Mouse (Mus musculus) CD4-positive helper T cell, adult 2 months (primary cell): ENCODE results near the gene Optc.

ENCODE experiments used
- DNase-seq: peaks from one replicate; pipeline ENCODE4 v3.0.0-alpha.2; 2012; ENCODE audit warnings: low read depth, missing footprints, low spot score

Gene Optc

DNA sequence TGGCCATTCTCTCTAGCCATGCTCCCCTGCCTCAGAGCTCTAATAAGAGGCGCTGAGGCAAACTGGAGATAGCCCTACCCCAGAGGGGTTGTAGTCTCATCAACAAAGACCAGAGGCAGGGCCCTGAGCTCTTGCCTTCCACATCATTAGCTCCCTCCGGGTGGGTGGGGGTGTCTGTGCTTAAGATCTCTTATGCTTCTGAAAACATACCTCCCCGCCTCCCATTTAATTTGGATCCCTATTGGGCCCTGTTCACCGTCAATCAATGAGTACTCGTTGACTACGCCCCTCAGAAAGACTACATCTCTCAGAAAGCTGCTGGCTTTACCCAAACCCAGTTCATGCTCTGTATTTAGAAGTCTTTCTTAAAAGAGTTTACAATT is 10.3 kb upstream of the Optc start:
- DNase-seq, result no peak

DNA sequence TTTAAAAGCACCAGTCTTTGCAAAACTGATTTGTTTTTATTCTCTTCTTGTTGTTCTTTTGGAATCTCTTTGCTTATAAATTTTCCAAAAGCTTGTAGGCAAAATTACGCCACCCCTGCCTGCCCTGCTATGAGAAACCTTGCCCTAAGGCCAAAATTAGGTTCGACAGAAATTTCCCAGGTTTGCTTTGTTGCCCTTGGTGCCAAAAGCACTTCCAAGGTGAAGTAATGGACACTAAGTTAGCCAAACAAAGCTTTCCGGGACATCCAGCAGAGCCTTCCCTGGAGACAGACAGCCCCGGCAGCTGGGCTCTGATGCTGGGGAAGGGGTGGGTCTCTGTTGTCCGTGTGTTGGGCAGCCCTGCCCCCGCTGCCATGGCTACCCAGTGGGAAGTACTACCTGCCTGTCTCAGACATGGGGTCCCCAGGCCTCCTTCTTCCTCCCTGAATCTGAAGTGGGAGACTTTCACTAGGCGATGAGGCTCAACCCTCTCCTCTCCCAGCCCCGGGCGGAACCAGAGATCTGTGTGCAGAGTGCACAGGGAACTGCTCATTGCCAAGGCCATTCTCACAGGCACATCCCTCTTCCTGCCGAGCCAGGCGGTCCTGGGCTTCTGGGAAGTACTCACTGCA is 9.8 kb upstream of the Optc start:
- no peak for DNase-seq

DNA sequence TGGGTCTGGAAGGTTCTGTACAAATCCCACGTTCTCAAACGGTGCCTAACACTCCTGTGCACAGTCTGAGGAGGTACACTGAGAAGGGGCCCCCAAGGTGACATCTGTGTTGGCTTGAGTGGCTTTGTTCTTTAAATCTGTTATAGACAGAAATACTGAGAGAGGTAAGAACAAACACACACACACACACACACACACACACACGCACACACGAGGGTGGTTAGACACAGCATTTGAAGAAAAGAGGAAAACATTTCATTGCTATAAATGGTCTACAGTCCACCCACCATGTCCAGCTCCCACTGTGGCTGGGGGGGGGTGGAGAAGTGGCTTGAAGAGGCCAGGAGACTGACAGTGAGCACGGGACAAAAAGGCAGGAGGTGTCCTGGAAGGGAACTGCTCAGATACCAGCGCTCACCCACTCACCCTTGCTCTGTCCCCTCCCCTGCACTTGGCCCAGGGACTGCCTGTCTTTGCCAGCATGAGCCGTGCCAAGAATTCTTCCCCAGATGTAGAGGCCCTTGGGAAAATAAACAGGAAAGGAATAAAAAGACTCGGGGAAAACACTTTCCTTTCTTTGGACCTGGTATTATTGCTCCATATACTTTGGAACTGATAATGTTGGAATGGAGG is 8.0 kb upstream of the Optc start:
- DNase-seq, result no peak

DNA sequence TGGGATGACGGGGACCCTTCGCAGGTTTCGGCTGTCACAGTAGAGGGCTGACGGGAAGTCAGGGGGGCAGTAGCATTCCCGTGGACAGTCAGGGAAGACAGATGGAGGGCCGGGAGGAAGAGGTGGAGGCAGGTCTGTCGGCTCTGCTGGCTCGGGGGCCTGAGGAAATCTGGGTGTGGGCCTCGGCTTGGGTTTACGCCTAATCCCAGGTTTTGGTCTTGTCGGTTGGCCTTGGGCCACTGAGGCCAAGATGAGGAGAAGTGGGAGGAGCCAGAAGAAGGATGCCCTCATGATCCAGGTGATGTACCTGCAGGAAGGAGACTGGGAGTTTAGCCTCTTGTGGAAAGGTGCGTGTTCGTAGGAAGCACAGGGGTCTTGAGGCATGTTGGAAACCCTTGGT is 7.3 kb upstream of the Optc start:
- DNase-seq, result no peak

DNA sequence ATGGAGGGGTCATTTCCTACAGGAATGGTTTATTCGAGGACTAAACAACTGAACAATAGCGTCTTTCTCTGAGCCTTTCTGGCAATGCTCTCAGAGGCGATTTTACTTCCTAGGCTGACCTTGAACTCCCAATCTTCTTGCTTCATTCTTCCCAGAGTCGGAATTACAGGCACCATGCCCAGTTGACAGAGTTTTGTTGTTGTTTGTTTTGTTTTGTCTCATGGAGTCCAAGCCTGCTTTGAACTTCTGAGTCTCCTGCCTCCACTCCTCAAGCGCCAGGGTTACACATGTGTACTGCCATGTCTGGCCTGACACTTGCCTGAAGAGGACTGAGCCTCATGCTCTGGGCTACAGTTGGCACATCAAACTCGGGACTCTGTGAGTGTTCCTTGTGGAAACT is 5.2 kb upstream of the Optc start:
- no peak for DNase-seq

DNA sequence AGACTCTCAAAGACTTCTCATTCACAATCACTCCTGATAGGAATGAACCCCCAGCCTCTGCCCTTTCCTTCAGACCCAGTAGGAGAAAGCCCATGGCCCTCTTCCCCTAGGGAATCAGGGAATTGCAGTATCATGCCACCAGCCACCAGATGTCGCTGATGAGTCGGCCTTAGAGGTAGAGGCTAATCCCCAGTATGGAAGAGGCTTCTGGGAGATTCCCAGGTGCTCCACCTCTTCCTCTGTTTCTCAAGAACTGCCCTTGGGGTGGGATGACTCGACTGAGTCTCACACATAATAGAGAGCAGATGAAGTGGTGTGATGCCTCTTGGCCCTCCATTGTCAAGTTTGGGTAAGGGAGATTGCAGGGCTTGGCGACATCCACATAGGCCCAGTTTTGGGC is 3.7 kb upstream of the Optc start:
- peak; percentile 30 for DNase-seq

DNA sequence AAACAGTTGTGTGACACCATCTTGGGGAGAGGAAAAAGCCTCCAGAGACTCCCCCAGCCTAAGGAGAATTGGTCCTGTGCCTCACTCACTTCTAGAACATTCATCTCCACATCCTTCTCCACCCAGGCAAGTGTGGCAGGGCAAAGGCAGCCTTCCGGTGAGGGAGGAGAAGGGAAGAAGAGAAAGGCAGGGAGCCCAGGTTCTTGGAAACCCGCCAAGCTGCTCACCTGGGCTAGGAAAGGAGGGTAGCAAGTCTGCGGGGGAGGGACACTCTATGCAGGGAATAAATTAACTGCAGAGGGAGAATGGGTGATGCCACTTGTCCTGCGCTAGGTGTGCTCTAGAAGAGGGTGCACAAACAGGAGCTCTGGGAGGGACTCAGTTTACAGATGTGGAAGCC is 3.2 kb upstream of the Optc start:
- DNase-seq, result no peak

DNA sequence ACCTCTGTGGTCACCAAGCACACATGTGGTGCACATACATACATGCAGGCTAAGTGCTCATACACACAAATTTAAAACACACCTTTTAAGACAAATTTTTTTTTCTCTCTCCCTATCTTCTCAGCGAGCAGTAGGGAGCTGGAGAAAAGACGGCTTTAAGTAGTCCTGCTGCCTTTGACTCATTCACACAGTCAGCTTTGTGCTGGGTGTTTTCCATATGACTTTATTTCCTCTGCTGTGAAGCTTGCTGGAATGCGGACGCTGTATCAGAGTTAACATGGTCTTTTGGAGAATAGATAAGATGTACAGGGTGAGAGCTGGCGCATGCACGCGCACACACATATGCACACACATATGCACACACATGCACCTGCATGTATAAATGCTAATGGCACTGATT is 2.3 kb upstream of the Optc start:
- DNase-seq, result no peak

DNA sequence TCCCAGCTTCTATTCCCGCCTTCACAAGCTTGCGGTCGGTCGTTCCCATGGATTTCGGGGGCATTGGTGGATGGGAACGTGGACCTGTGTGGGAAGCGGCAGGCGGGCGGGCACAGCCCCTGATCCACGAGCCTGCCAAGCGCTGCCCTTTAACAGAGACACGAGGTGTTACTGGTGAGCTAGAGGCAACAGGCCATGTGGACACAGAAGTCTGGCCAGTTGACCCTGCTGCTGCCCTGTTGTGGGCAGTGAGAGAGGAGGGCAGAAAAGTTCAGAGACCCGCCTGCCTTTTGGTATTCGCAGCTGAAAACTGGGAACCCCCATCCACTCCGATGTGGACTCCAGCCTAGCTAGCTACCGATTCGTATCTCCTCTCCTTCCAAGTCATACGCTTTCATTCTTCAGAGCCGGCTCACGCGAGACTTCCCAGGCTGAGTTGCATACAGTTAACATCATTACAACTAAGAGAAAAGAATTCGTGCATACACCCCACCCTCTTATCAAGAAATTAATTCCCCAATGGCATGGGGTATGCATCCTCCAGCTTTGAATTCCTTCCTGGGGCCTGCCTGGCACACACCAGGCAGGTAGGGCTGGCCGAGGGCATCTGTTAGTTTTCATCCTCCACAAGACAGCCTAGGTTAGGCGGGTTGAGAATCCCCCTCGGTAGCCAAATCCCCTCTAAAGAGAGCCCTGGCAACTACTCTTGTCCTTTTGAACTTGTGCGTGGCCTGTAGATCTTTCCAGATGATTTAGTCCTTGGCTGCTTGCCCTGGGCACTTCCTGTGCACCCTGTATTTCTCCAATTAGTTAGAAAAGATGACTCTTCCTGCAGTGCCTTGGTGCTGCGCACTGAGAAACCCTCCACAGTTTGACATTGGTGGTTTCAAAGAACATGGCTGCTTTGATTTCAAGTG is 1.1 kb upstream of the Optc start:
- peak; percentile 28 for DNase-seq

DNA sequence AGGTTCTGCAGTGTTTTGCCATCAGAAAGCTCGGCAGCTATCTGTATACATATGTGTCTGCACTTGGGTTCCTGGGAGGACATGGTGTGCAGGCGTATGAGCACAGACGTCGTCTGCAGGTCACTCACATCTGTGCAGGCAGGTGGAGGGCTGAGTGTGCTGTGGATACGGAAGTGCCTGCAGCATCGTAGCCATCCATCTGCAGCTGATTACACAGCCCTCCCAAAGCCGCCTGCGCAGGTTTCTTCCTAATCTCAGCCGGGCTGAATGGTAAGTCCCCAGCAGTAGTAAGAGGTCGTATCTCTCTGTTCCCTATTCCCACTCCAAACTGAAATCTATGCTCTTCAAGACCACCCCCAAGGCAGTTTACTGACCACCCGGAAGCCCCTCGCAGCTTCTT is 1.4 kb downstream of the Optc start:
- DNase-seq, result no peak

DNA sequence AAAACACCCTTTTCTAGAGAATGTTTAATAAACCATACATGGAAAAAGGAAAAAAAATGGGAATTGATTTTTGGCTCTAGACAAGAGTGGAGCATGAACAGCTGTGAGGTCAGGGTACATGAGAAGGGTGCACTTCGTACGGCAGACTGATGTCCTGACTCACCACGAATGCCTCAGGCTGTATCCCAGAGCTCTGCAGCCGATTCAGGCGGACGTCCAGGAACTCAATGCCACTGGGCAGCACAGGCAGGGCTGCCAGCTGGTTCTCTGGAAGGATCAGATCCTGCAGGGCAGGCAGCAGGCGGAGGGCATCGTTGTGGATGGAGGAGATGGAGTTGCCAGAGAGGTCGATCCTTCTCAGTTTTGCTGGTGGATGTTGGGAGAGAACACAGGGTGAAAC is 7.0 kb downstream of the Optc start:
- DNase-seq, result no peak

DNA sequence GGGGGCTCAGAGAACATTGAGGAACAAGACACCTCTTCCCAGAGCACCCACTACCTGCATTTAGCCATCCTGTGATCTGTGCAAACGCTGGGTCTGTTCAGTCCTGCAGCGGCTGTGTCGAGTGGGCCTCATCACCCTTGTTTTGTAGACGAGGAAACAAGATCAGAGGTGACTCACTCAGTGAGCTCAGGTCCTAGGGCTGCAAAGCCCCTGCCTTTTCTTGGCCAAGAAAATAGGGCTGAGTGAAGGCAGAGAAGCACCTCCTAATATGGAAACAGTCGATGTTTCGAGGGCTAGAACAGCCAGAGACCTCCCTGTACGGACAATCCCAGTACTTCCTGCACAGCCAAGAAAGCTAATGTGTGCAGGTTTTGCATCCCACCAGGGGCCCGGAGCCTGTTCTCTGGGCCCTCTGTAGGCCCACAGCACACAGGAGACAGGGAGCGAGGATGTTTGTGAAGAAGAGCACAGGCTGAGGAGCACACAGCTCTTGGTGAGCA is 8.7 kb downstream of the Optc start:
- DNase-seq, result no peak

DNA sequence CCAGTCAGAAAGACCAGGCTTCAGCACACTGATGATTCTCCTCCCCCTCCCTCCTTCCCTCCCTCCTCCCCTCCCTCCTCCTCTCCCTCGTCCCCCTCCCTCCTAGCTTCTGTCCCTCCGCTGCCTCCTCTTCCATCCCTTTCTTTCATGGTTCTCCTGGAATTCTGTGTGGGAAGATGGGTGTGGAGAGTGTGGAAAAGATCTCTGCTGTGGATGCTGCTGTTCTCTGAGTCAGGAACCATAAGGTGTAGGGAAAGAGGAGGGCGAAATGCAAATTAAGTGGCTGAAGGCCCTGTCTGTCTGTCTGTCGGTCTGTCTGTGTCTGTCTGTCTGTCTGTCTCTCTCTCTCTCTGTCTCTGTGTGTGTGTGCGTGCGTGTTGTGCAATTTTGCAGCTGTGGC is 10.5 kb downstream of the Optc start:
- no peak for DNase-seq

DNA sequence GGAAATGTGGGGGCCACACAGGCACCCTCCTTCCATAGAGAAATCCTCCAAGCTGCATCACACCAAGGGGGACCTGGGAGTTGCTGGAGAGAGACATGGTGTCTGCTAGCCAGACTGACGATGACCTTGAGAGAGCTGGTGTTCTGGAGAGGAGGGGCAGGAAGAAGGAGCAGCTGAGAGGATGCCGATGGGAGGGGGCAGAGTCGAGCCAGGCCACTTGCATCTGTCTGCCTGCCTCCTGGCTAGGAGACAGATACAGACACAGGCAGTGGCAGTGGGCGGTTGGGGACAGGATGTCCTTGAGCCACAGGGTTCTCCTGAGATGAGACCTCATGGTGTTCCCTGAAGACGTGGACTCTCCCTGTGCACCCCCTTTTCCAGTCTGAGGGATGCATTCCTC is 16.3 kb downstream of the Optc start:
- no peak for DNase-seq

DNA sequence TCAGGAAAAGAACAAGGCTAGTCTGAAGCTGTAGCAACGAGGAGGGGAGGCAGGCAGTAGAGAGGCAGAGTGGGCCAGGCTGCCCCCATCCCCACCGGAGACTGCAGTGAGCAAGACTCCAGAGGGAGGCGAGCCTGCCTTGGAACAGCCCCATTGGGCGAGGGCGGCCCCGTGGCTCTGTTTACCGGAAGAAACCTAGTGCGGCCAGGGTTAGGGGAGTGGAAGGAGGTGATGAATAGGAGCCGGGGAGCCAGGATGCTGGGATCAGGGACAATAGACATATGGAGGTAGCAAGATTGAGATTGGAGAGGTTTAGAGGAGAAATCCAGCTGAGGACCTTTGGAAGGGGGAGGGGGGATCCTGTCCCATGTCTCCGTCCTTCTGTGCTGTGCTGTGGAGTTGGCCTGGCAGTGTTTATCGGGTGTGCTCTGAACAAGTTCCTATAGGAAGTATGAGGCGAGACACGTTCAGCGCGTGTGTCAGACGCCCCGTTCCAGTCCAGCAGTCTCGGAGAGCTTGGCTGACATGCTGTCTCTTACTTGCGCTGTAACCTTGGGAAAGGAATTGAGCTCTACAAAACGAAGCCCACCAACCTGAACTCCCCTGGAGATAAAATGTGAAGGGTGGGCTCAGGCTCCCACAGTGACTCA is 17.7 kb downstream of the Optc start:
- DNase-seq, result no peak

DNA sequence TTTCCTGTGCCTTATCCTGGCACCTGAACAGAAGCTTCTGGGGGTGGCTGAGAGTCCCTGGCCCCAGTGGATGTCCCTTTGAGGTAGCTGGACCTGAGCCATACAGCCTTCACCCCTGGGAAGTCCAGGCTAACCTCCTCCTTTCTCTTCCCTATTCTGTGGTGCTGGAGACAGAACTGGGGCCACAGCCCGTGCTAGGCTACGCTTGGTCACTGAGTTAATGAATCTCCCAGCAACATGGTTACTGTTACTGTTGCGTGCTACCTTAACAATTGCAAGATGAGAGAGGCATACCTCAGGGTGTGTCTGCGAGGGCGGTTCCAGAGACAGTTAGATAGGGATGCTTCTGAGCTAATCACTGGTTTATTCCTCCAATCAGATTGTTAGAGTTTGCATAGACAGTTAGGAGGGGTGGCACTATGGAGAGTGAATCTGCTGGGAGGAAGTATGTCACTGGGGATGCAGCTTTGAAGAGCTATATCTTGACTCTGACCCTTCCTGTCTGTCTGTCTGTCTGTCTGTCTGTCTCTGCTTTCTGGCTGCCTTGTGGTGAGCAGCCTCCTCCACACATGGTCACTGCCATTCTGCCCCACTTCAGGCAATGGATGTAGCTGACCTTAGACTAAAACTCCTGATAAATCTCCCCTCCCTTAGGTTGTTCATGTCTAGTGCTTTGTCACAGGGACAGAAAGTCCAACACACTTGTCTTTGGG is 20.1 kb downstream of the Optc start:
- no peak for DNase-seq

DNA sequence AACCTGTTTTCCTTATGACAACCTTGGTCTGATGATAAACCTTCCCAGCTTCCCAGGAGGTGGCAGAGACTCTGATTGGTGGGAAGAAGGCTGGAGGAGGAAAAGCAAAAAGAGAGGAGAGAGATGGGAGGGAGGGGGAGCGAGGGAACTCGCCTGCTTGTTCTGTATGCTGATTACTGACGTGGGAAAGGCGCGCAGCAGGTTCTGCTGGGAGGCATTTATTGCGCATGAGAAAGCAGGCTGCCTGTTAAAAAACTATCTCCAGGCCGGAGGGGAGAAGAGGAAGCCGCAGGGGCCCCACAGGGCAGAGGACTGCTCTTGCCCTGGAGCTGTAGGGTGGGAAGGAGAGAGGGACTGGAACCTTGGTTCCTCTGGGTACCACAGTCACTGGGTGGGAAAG is 20.8 kb downstream of the Optc start:
- no peak for DNase-seq

DNA sequence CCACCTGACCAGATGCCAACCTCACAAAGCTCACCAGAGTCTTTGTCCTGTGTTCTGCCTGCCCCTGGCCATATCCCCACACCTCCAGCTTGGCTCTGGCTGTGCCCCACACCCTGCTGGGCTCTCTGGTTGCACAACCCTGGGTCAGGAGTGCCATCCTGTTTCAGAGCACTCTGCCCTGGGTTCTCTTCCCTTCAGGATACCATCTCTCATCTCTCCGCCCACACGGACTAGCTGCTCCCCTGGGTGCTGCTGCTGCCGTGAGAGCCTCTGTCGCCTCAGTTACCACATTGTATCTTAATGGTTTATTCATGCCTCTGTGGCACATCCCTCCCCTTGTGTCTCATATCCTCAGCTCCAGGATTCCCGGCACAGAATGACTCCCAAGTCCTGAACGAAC is 21.4 kb downstream of the Optc start:
- no peak for DNase-seq

DNA sequence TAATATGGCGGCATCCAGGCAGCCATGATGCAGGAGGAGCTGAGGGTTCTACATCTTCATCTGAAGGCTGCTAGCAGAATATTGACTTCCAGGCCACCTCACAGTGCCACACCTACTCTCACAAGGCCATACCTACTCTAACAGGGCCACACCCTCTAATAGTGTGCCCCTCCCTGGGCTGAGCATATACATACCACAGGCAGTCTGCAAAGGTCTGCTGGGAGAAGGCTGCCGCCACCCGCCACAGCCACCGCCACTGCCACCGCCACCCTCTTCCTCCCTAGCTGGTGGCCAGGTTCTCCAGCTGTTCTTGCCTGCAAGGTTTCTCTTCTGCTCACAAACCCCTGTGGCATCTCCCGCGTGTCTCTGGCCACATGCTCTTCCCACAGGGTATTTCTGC is 22.0 kb downstream of the Optc start:
- peak; percentile 14 for DNase-seq

DNA sequence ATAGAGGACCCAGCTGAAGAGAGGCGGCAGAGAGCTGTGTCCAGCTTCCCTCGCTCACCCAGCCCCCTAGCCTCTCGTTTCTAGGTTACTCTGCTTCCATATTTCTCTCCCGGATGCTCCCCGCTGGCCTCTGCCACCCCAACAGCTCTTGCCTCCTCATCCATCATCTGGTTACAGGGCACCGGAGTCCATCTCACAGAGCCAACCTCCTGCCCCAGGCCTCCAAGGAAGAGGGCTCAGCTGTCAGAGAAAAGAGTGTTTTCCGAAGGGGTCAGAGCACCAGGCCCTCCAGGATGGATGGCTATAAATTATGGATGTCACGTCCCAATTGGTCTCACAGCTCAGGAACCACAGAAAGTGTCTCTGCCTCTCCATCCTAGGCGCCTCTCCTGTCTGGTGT is 23.1 kb downstream of the Optc start:
- no peak for DNase-seq

DNA sequence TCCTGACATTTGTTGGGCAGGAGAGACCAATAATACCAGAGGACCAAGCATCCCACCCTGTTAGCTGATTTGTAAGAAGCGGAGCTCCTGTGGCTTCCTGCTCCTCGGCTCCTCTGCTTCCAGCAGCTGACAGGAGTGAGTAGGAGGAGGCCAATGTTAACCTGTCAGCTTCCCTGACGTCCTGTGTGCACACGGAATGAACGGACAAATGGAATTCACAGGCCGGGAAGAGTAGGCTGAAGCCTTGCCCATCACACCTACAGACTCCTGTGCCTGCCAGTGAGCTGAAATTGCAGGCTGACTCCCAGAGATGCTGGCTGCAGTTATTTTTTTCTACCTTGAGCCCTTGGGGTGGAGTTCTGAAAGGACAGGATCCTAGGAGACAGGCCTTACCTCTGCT is 23.7 kb downstream of the Optc start:
- no peak for DNase-seq
